Mouse (Mus musculus) myocyte (in vitro differentiated cells): ENCODE results near the gene Armh3. TPM values are rescaled to one million over a fixed set of nuclear protein-coding genes. Genes with fewer than 3 reads are reported as not detected.
"Not testable (repeated sequence)": the region's sequence is repeated elsewhere in the genome, so short reads cannot be mapped to it uniquely, and the experiment has no call there.

Source experiments
- H3K27me3 ChIP-seq: one replicate; pipeline ENCODE4 v1.6.1; 2011; ENCODE audit not compliant: control insufficient read depth, insufficient read depth, insufficient read length
- H3K36me3 ChIP-seq: one replicate; pipeline ENCODE4 v1.6.1; 2011; ENCODE audit not compliant: control insufficient read depth, insufficient read depth
- H3K4me2 ChIP-seq: one replicate; pipeline ENCODE4 v1.6.1; 2011; ENCODE audit warnings: low read depth, control low read depth
- H3K4me3 ChIP-seq: one replicate; pipeline ENCODE4 v1.5.1; 2011; ENCODE audit warnings: mild to moderate bottlenecking, control low read depth, moderate library complexity
- H3K79me2 ChIP-seq: one replicate; pipeline ENCODE4 v1.6.1; 2011; ENCODE audit not compliant: control insufficient read depth, insufficient read depth
- H3ac ChIP-seq: one replicate; pipeline ENCODE4 v1.6.1; 2011; ENCODE audit not compliant: control insufficient read depth, insufficient read length
- CEBPB ChIP-seq: IDR thresholded peaks from 2 replicates; pipeline ENCODE4 v1.6.1; 2011; ENCODE audit warnings: mild to moderate bottlenecking, moderate library complexity; ENCODE audit not compliant: poor library complexity, insufficient read depth, severe bottlenecking
- E2F4 ChIP-seq: IDR thresholded peaks from one replicate; pipeline ENCODE4 v1.6.1; 2011; ENCODE audit warnings: mild to moderate bottlenecking, control low read depth, moderate library complexity; ENCODE audit not compliant: insufficient read depth
- MAX ChIP-seq: IDR thresholded peaks from one replicate; pipeline ENCODE4 v1.6.1; 2011; ENCODE audit warnings: low read depth, mild to moderate bottlenecking, control low read depth
- MYOD1 ChIP-seq, 3 experiments: IDR thresholded peaks; one replicate each; pipeline ENCODE4 v1.6.1; 2011; ENCODE audit warnings: control low read depth in 2 of 3, low read depth in 2 of 3, mild to moderate bottlenecking in 2 of 3, moderate library complexity in 1 of 3; ENCODE audit not compliant: insufficient read length in 2 of 3, control insufficient read depth in 1 of 3
- MYOG ChIP-seq, 3 experiments: IDR thresholded peaks; one replicate each; pipeline ENCODE4 v1.6.1; 2011; ENCODE audit warnings: control low read depth in 2 of 3, low read depth in 2 of 3, mild to moderate bottlenecking in 2 of 3; ENCODE audit not compliant: insufficient read length in 2 of 3, control insufficient read depth in 1 of 3, insufficient read depth in 1 of 3
- POLR2A ChIP-seq: IDR thresholded peaks from one replicate; pipeline ENCODE4 v1.6.1; 2011; ENCODE audit warnings: low read depth, mild to moderate bottlenecking, control low read depth, moderate library complexity; ENCODE audit not compliant: insufficient read length
- POLR2AphosphoS2 ChIP-seq: IDR thresholded peaks from one replicate; pipeline ENCODE4 v1.6.1; 2011; ENCODE audit warnings: low read depth, control low read depth; ENCODE audit not compliant: insufficient read length
- REST ChIP-seq: IDR thresholded peaks from one replicate; pipeline ENCODE4 v1.6.1; 2011; ENCODE audit warnings: mild to moderate bottlenecking, control low read depth, moderate library complexity; ENCODE audit not compliant: insufficient read depth, insufficient read length
- SRF ChIP-seq: IDR thresholded peaks from one replicate; pipeline ENCODE4 v1.6.1; 2011; ENCODE audit warnings: low read depth; ENCODE audit not compliant: control insufficient read depth, insufficient read length
- TCF12 ChIP-seq: IDR thresholded peaks from one replicate; pipeline ENCODE4 v1.6.1; 2011; ENCODE audit warnings: mild to moderate bottlenecking, control low read depth; ENCODE audit not compliant: poor library complexity, insufficient read depth, severe bottlenecking
- TCF3 ChIP-seq: IDR thresholded peaks from one replicate; pipeline ENCODE4 v1.6.1; 2011; ENCODE audit warnings: low read depth, control low read depth; ENCODE audit not compliant: insufficient read length
- USF1 ChIP-seq: IDR thresholded peaks from one replicate; pipeline ENCODE4 v1.6.1; 2011; ENCODE audit warnings: low read depth, mild to moderate bottlenecking, control low read depth, moderate library complexity
- polyA plus RNA-seq: library from polyadenylated mRNA; unstranded; fragments of >200 nt; fragmentation: generic; extraction: Trizol; gene quantifications from one replicate; pipeline ENCODE4 v1.2.1, GENCODE M21; 2012; ENCODE audit warnings: missing spikeins

Gene Armh3
- polyA plus RNA-seq, 1 experiment: 9.7 TPM

DNA sequence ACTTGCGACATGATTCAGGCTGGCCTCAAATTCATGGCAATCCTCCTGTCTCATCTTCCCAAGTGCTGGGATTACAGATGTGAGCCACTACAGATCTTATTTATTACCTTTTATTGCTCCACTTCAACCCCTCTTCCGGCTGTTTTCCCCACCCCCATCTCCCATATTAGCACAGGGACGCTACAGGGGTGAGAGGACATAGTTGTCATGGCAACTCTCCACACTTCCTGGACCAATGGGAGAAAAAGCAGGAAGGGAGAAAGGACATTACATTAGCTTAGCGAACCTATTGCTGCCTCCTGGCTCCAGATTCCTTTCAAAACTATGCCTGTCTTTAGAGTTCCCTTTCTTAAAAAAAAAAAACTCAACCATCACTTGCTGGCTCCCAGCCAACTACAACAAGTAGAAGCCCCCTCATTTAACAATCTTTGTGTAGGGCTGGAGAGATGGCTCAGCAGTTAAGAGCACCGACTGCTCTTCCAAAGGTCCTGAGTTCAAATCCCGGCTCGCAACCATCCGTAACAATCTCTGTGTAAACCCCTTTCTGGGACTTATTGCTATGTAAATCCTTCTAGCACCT is 185.5 kb downstream of the Armh3 start:
- no peak overlapping the region for H3K4me2 ChIP-seq

DNA sequence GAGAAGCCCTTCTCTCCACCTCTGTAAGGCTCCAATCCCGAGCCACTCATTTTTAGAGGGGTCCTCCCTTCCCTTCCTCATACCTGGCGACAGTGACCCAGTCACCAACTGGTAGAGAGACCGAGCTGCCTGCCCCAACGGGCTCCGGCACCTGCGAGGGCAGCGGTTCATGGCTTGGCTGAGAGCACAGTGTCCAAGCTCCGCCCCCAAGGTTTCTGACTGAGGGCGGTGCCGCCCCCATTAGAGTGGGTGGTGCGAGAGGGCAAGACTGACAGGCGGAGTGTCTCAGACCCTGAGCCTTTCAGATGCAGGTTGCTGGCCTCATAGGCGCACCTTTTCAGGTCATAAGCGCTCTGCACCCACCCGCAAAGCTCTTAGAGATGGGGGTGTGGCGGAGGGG is 186.2 kb downstream of the Armh3 start:
- H3K79me2 ChIP-seq: no peaks in the 10 kb centered on the region
- H3K4me3 ChIP-seq: no peak overlapping the region
- TF ChIP-seq TCF12 (no peak), MYOG (IDR thresholded peaks at IDR 0.05; ENCODE audit: control insufficient read depth in 1 of 3, insufficient read depth in 1 of 3, insufficient read length in 2 of 3, low read depth in 2 of 3) (no peak), SRF (no peak), TCF3 (no peak), REST (no peak), MYOD1 (IDR thresholded peaks at IDR 0.05; ENCODE audit: control insufficient read depth in 1 of 3, insufficient read length in 2 of 3, low read depth in 2 of 3) (no peak), CEBPB (no peak), E2F4 (no peak), POLR2A (no peak)
- no peaks in the 10 kb centered on the region for H3K36me3 ChIP-seq
- H3ac ChIP-seq: no peak overlapping the region
- H3K27me3 ChIP-seq: no peaks in the 10 kb centered on the region
- no peak overlapping the region for H3K4me2 ChIP-seq

More for the DNA sequence above, 185.5 kb downstream of the Armh3 start:
- no peaks in the 10 kb centered on the region for H3K79me2 ChIP-seq
- H3K4me3 ChIP-seq: no peak overlapping the region
- no peak overlapping the region for H3ac ChIP-seq
- no peaks in the 10 kb centered on the region for H3K27me3 ChIP-seq
- TF ChIP-seq MAX (no peak), MYOD1 (IDR thresholded peaks at IDR 0.05; ENCODE audit: control insufficient read depth in 1 of 3, insufficient read length in 2 of 3, low read depth in 2 of 3) (no peak), REST (no peak), USF1 (no peak), TCF12 (no peak), TCF3 (no peak), MYOG (IDR thresholded peaks at IDR 0.05; ENCODE audit: control insufficient read depth in 1 of 3, insufficient read depth in 1 of 3, insufficient read length in 2 of 3, low read depth in 2 of 3) (no peak), CEBPB (no peak), SRF (no peak), POLR2A (no peak), POLR2AphosphoS2 (no peak), E2F4 (no peak)
- H3K36me3 ChIP-seq: no peaks in the 10 kb centered on the region

DNA sequence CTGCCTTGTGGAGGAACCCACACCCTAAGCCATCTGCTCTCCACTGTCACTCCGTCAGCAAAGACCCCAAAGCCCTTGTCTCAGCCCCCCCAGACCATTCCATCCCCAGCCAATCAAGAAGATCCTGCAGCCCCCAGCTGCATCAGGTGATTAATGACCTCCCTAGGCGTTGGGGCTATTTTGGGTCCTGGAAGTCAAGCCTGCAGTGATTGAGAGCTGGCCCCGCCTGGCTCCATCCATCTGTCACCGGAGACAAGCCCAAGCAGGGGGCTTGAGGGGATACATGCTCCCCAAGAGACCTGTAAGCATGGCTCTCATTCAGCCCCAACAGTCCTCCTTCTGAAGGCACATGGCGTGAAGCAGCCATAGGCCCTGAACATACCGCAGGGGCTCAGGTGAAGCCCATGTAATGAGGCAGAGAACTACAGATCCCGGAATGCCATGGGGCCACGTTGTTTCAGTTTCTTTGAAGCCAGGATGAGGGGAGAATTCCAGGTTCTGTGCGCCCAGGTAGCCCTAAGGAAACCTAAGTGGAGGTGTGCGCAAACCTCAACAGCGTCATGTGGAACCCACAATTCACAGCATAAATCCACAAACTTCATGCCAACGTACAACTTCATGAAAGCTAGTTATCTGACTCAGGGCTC is 187.1 kb downstream of the Armh3 start:
- Histone ChIP-seq H3K4me2 (no peak overlapping the region), H3ac (no peak overlapping the region), H3K27me3 (no peaks in the 10 kb centered on the region), H3K79me2 (no peaks in the 10 kb centered on the region), H3K4me3 (no peak overlapping the region), H3K36me3 (no peaks in the 10 kb centered on the region)
- TF ChIP-seq TCF3 (no peak), MYOD1 (IDR thresholded peaks at IDR 0.05; ENCODE audit: control insufficient read depth in 1 of 3, insufficient read length in 2 of 3, low read depth in 2 of 3) (no peak), MYOG (IDR thresholded peaks at IDR 0.05; ENCODE audit: control insufficient read depth in 1 of 3, insufficient read depth in 1 of 3, insufficient read length in 2 of 3, low read depth in 2 of 3) (no peak), E2F4 (no peak), TCF12 (no peak)

DNA sequence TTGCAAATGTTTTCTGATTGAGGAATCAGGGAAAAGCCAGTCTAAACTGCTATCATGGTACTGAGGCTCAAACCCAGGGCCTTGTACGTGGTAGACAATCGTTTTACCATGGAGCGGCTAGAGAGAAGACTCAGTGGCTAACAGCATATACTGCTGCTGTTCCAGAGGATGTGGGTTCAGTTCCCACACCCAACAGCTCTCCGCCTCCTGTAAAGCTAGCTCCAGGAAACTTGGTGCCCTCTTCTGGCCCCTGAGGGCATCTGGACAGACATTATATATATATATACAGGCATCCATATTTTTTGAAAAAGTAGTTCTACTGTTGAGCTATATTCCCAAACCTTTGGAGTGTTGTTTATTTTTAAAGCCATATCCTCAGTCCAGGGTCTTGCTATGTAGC is 190.6 kb downstream of the Armh3 start:
- no peak for TF ChIP-seq MYOG (IDR thresholded peaks at IDR 0.05; ENCODE audit: control insufficient read depth in 1 of 3, insufficient read depth in 1 of 3, insufficient read length in 2 of 3, low read depth in 2 of 3)
- TF ChIP-seq POLR2AphosphoS2: no peak
- H3K36me3 ChIP-seq: no peaks in the 10 kb centered on the region
- no peak overlapping the region for H3K4me3 ChIP-seq
- no peak overlapping the region for H3ac ChIP-seq
- H3K4me2 ChIP-seq: no peak overlapping the region
- H3K27me3 ChIP-seq: peaks cover 8% of the 10 kb centered on the region
- H3K79me2 ChIP-seq: no peaks in the 10 kb centered on the region

DNA sequence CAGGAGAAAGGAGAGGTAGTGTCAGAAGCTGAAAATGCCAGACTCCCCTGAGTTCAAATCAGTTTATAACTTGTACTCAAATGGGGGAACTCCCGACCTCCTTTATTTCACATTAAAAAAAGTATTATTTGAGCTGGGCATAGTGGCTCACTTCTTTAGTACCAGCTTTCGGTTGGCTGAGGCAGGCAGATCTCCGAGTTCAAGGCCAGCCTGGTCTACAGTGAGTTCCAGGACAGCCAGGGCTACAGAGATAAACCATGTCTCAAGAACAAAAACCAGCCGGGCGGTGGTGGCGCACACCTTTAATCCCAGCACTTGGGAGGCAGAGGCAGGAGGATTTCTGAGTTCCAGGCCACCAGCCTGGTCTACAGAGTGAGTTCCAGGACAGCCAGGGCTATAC is 192.5 kb downstream of the Armh3 start:
- peaks cover 19% of the 10 kb centered on the region for H3K27me3 ChIP-seq
- not testable (repeated sequence) for H3ac ChIP-seq, H3K36me3 ChIP-seq, H3K79me2 ChIP-seq, H3K4me3 ChIP-seq, H3K4me2 ChIP-seq
